Comparison of ENCODE assay signal across 18 mouse cellular contexts in genomic region chr11:51824867-51825424, GRCm38 (mm10).
"Had no signal": no experiment of that assay in that cellular context is flagged by ENCODE, and none has a peak within 500 bp of the region (broad histone marks: within the 10 kb centered on the region; RNA-seq: fewer than 3 reads in every experiment).

No protein-coding gene starts in this region.

- H3K9me3 ChIP-seq: intestine, embryonic 15.5 days; kidney, embryonic 15.5 days; limb, embryonic 15.5 days; midbrain, embryonic 15.5 days; neural tube, embryonic 13.5 days; stomach, embryonic 15.5 days had no signal

- DNase-seq: kidney, adult 18-20 months; kidney, postnatal 25 days; layer of hippocampus, adult 9-11 months; layer of hippocampus, postnatal 36 days; lung, embryonic 14.5 days; retina, postnatal 1 day; thymus, adult 2 months; thymus, postnatal 25 days had no signal

- H3K4me3 ChIP-seq: intestine, embryonic 15.5 days; kidney, embryonic 15.5 days; limb, embryonic 15.5 days; midbrain, embryonic 15.5 days; neural tube, embryonic 13.5 days; stomach, embryonic 15.5 days had no signal

- H3K27me3 ChIP-seq: intestine, embryonic 15.5 days; kidney, embryonic 15.5 days; limb, embryonic 15.5 days; megakaryocyte, embryonic 14.5 days; midbrain, embryonic 15.5 days; neural tube, embryonic 13.5 days; stomach, embryonic 15.5 days had no signal

- ATAC-seq: intestine, embryonic 15.5 days; midbrain, embryonic 15.5 days had no signal

- H3K27ac ChIP-seq: intestine, embryonic 15.5 days; kidney, embryonic 15.5 days; limb, embryonic 15.5 days; liver, embryonic 14.5 days; macrophage; midbrain, embryonic 15.5 days; neural tube, embryonic 13.5 days; stomach, embryonic 15.5 days had no signal

- H3K4me1 ChIP-seq: intestine, embryonic 15.5 days; kidney, embryonic 15.5 days; stomach, embryonic 15.5 days had no signal

- H3K4me2 ChIP-seq: intestine, embryonic 15.5 days; kidney, embryonic 15.5 days; limb, embryonic 15.5 days; lung, embryonic 14.5 days; midbrain, embryonic 11.5 days; midbrain, embryonic 15.5 days; neural tube, embryonic 13.5 days; stomach, embryonic 15.5 days had no signal

- H3K36me3 ChIP-seq: midbrain, embryonic 15.5 days had no signal

- H3K9ac ChIP-seq: intestine, embryonic 15.5 days; kidney, embryonic 15.5 days; limb, embryonic 15.5 days; liver, embryonic 14.5 days; lung, embryonic 14.5 days; midbrain, embryonic 15.5 days; neural tube, embryonic 13.5 days; stomach, embryonic 15.5 days had no signal
